Mouse (Mus musculus) MEL (cell line): ENCODE measurements at regions not wholly inside any gene's neighbourhood (a gene's known extent, or its start where the extent isn't known, plus 50 kb on each side); places are given as distances from the start of the nearest gene placed in this dataset.

Source experiments
- CTCF ChIP-seq, 3 experiments: IDR thresholded peaks in 2 of 3; conservative IDR thresholded peaks in 1 of 3; 2 replicates each; pipeline ENCODE4 v1.5.1; 2011 to 2012; ENCODE audit warnings: low read length in 3 of 3, low read depth in 2 of 3, mild to moderate bottlenecking in 2 of 3, improper control_type of control experiment in 1 of 3, inconsistent platforms in 1 of 3, mixed read lengths in 1 of 3, moderate library complexity in 1 of 3; ENCODE audit not compliant: control insufficient read depth in 1 of 3, insufficient read depth in 1 of 3, poor library complexity in 1 of 3, severe bottlenecking in 1 of 3
- MEF2A ChIP-seq: IDR thresholded peaks from 2 replicates; pipeline ENCODE4 v1.6.1; 2014; ENCODE audit warnings: low read depth, mild to moderate bottlenecking, inconsistent platforms, low read length, improper control_type of control experiment; ENCODE audit not compliant: poor library complexity, insufficient replicate concordance, severe bottlenecking; ENCODE audit errors: extremely low read depth
- POLR2A ChIP-seq, 2 experiments: IDR thresholded peaks; 2 replicates each; pipeline ENCODE4 v1.6.1; 2011 to 2012; ENCODE audit warnings: low read length in 2 of 2, mild to moderate bottlenecking in 2 of 2, control low read depth in 1 of 2, improper control_type of control experiment in 1 of 2, low read depth in 1 of 2, moderate library complexity in 1 of 2; ENCODE audit not compliant: control insufficient read depth in 1 of 2, insufficient read depth in 1 of 2, poor library complexity in 1 of 2
- RAD21 ChIP-seq: IDR thresholded peaks from 2 replicates; pipeline ENCODE4 v1.6.1; 2011; ENCODE audit warnings: mild to moderate bottlenecking, low read depth, low read length, improper control_type of control experiment
- USF1 ChIP-seq: IDR thresholded peaks from 2 replicates; pipeline ENCODE4 v1.6.1; 2014; ENCODE audit warnings: low read depth, mild to moderate bottlenecking, inconsistent platforms, low read length, improper control_type of control experiment, moderate library complexity

DNA sequence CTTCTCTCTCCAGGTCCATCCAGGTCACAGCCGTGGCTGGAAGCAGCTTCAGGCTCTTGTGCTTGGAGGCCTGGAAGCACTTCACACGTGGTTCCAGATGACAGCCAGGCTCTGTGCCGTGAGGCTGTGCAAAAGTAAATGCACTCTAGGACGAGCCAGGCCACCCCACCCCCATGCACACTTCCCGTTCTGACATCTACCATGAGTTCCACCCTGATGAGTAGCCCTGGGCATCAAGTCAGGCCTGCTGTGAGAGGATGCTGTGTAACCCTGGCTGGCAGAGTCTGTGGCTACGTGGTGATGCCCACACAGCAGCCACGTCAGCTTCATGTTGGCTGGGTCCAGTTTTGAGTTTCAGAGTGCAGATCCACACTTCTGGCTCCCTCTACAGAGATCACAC, 202.4 kb upstream of the Sulf2 start:
- TF ChIP-seq POLR2A (IDR thresholded peaks at IDR 0.05; ENCODE audit: control insufficient read depth in 1 of 2, insufficient read depth in 1 of 2, low read depth in 1 of 2, low read length in 2 of 2, poor library complexity in 1 of 2), result no peak
- no peak for TF ChIP-seq RAD21
- TF ChIP-seq CTCF (IDR thresholded peaks at IDR 0.05 in 2 of 3, conservative IDR thresholded peaks at IDR 0.05 in 1 of 3; ENCODE audit: control insufficient read depth in 1 of 3, insufficient read depth in 1 of 3, low read depth in 2 of 3, low read length in 3 of 3, poor library complexity in 1 of 3, severe bottlenecking in 1 of 3), result no peak
- no peak for TF ChIP-seq USF1
- TF ChIP-seq MEF2A, result no peak
